Mouse (Mus musculus) MEL (cell line): ENCODE results near the gene Rbpms2. TPM values are rescaled to one million over a fixed set of nuclear protein-coding genes. Genes with fewer than 3 reads are reported as not detected.

Experiments
- DNase-seq: peaks from one replicate; pipeline ENCODE4 v3.0.0; 2011; ENCODE audit warnings: low read depth, low spot score
- H3K27ac ChIP-seq: 2 replicates; pipeline ENCODE4 v1.5.1; 2012; ENCODE audit warnings: low read depth, mild to moderate bottlenecking, control low read depth, low read length, moderate library complexity; ENCODE audit not compliant: control insufficient read depth
- H3K27me3 ChIP-seq, 2 experiments: fragments of 150-350 bp in 1 of 2; sonication (generic) in 1 of 2; 2 replicates each; pipeline ENCODE4 v1.6.1; 2012; ENCODE audit warnings: low read length in 2 of 2, mild to moderate bottlenecking in 2 of 2, improper control_type of control experiment in 1 of 2, moderate library complexity in 1 of 2; ENCODE audit not compliant: insufficient read depth in 2 of 2, control insufficient read depth in 1 of 2
- H3K36me3 ChIP-seq, 2 experiments: 2 replicates each; pipeline ENCODE4 v1.6.1; 2012 to 2014; ENCODE audit warnings: low read length in 2 of 2, improper control_type of control experiment in 1 of 2, inconsistent platforms in 1 of 2, mild to moderate bottlenecking in 1 of 2; ENCODE audit not compliant: insufficient read depth in 2 of 2, control insufficient read depth in 1 of 2
- H3K4me1 ChIP-seq, 2 experiments: fragments of 150-350 bp in 1 of 2; sonication (generic) in 1 of 2; 2 replicates each; pipeline ENCODE4 v1.6.1; 2012; ENCODE audit warnings: low read length in 2 of 2, improper control_type of control experiment in 1 of 2, mild to moderate bottlenecking in 1 of 2; ENCODE audit not compliant: insufficient read depth in 2 of 2, control insufficient read depth in 1 of 2
- H3K4me3 ChIP-seq, 2 experiments: fragments of 150-350 bp in 1 of 2; sonication (generic) in 1 of 2; 2 replicates each; pipeline ENCODE4 v1.5.1; 2012; ENCODE audit warnings: low read depth in 2 of 2, low read length in 2 of 2, mild to moderate bottlenecking in 2 of 2, moderate library complexity in 2 of 2, control low read depth in 1 of 2, improper control_type of control experiment in 1 of 2; ENCODE audit not compliant: control insufficient read depth in 1 of 2, insufficient read depth in 1 of 2
- H3K79me2 ChIP-seq: 2 replicates; pipeline ENCODE4 v1.6.1; 2012; ENCODE audit warnings: mild to moderate bottlenecking, low read length, moderate library complexity; ENCODE audit not compliant: control insufficient read depth, poor library complexity, insufficient read depth
- H3K9ac ChIP-seq: 2 replicates; pipeline ENCODE4 v1.6.1; 2012; ENCODE audit warnings: low read depth, mild to moderate bottlenecking, control low read depth, low read length, moderate library complexity; ENCODE audit not compliant: control insufficient read depth, poor library complexity, severe bottlenecking
- H3K9me3 ChIP-seq: fragments of 150-350 bp; sonication (generic); replicated peaks from 2 replicates; pipeline ENCODE4 v1.6.1; 2012; ENCODE audit warnings: mild to moderate bottlenecking, low read length, improper control_type of control experiment, moderate library complexity; ENCODE audit not compliant: insufficient read depth
- BHLHE40 ChIP-seq: IDR thresholded peaks from 2 replicates; pipeline ENCODE4 v1.6.1; 2012; ENCODE audit warnings: low read depth, mild to moderate bottlenecking, inconsistent platforms, low read length, improper control_type of control experiment, borderline replicate concordance
- CHD1 ChIP-seq: IDR thresholded peaks from 2 replicates; pipeline ENCODE4 v1.6.1; 2012; ENCODE audit warnings: low read depth, mild to moderate bottlenecking, inconsistent platforms, low read length, improper control_type of control experiment
- E2F4 ChIP-seq: IDR thresholded peaks from 2 replicates; pipeline ENCODE4 v1.6.1; 2011; ENCODE audit warnings: low read depth, low read length, improper control_type of control experiment, borderline replicate concordance
- GABPA ChIP-seq: IDR thresholded peaks from 2 replicates; pipeline ENCODE4 v1.6.1; 2012; ENCODE audit warnings: low read depth, mild to moderate bottlenecking, inconsistent platforms, low read length, improper control_type of control experiment, moderate library complexity
- GATA1 ChIP-seq: IDR thresholded peaks from 2 replicates; pipeline ENCODE4 v1.6.1; 2011; ENCODE audit warnings: low read depth, low read length, improper control_type of control experiment
- HCFC1 ChIP-seq: IDR thresholded peaks from 2 replicates; pipeline ENCODE4 v1.6.1; 2012; ENCODE audit warnings: low read depth, mild to moderate bottlenecking, inconsistent platforms, low read length, improper control_type of control experiment, moderate library complexity
- KAT2A ChIP-seq: conservative IDR thresholded peaks from 2 replicates; pipeline ENCODE4 v1.6.1; 2012; ENCODE audit warnings: low read depth, low read length, improper control_type of control experiment, inconsistent platforms
- MAFK ChIP-seq: IDR thresholded peaks from 2 replicates; pipeline ENCODE4 v1.6.1; 2011; ENCODE audit warnings: low read depth, mild to moderate bottlenecking, low read length, improper control_type of control experiment, borderline replicate concordance
- MAZ ChIP-seq: IDR thresholded peaks from 2 replicates; pipeline ENCODE4 v1.6.1; 2012; ENCODE audit warnings: low read depth, mild to moderate bottlenecking, inconsistent platforms, low read length, improper control_type of control experiment
- MEF2A ChIP-seq: IDR thresholded peaks from 2 replicates; pipeline ENCODE4 v1.6.1; 2014; ENCODE audit warnings: low read depth, mild to moderate bottlenecking, inconsistent platforms, low read length, improper control_type of control experiment; ENCODE audit not compliant: poor library complexity, insufficient replicate concordance, severe bottlenecking; ENCODE audit errors: extremely low read depth
- MYB ChIP-seq: IDR thresholded peaks from 2 replicates; pipeline ENCODE4 v1.6.1; 2011; ENCODE audit warnings: mild to moderate bottlenecking, low read depth, low read length, improper control_type of control experiment
- MYC ChIP-seq: IDR thresholded peaks from 2 replicates; pipeline ENCODE4 v1.6.1; 2011; ENCODE audit warnings: low read depth, mild to moderate bottlenecking, low read length, improper control_type of control experiment, moderate library complexity
- NRF1 ChIP-seq: IDR thresholded peaks from 2 replicates; pipeline ENCODE4 v1.6.1; 2014; ENCODE audit warnings: low read depth, mild to moderate bottlenecking, inconsistent platforms, low read length, improper control_type of control experiment, moderate library complexity; ENCODE audit not compliant: poor library complexity, insufficient read depth, severe bottlenecking
- POLR2A ChIP-seq, 2 experiments: IDR thresholded peaks; 2 replicates each; pipeline ENCODE4 v1.6.1; 2011 to 2012; ENCODE audit warnings: low read length in 2 of 2, mild to moderate bottlenecking in 2 of 2, control low read depth in 1 of 2, improper control_type of control experiment in 1 of 2, low read depth in 1 of 2, moderate library complexity in 1 of 2; ENCODE audit not compliant: control insufficient read depth in 1 of 2, insufficient read depth in 1 of 2, poor library complexity in 1 of 2
- POLR2AphosphoS2 ChIP-seq: IDR thresholded peaks from 2 replicates; pipeline ENCODE4 v1.6.1; 2011; ENCODE audit warnings: low read length, improper control_type of control experiment
- POLR2AphosphoS5 ChIP-seq: IDR thresholded peaks from 2 replicates; pipeline ENCODE4 v1.6.1; 2012; ENCODE audit warnings: low read depth, borderline replicate concordance, mild to moderate bottlenecking, inconsistent platforms, low read length, moderate library complexity, mixed read lengths
- RAD21 ChIP-seq: IDR thresholded peaks from 2 replicates; pipeline ENCODE4 v1.6.1; 2011; ENCODE audit warnings: mild to moderate bottlenecking, low read depth, low read length, improper control_type of control experiment
- RCOR1 ChIP-seq: IDR thresholded peaks from 2 replicates; pipeline ENCODE4 v1.6.1; 2012; ENCODE audit warnings: low read depth, mild to moderate bottlenecking, inconsistent platforms, low read length, improper control_type of control experiment
- SIN3A ChIP-seq: IDR thresholded peaks from 2 replicates; pipeline ENCODE4 v1.6.1; 2012; ENCODE audit warnings: low read length, improper control_type of control experiment, inconsistent platforms
- TAL1 ChIP-seq: IDR thresholded peaks from 2 replicates; pipeline ENCODE4 v1.6.1; 2012; ENCODE audit warnings: mild to moderate bottlenecking, inconsistent platforms, low read length, moderate library complexity, mixed read lengths
- TBP ChIP-seq: IDR thresholded peaks from 2 replicates; pipeline ENCODE4 v1.8.0; 2011; ENCODE audit warnings: low read depth, low read length, improper control_type of control experiment
- TCF12 ChIP-seq: IDR thresholded peaks from 2 replicates; pipeline ENCODE4 v1.6.1; 2014; ENCODE audit warnings: low read depth, mild to moderate bottlenecking, inconsistent platforms, low read length, improper control_type of control experiment, moderate library complexity
- USF1 ChIP-seq: IDR thresholded peaks from 2 replicates; pipeline ENCODE4 v1.6.1; 2014; ENCODE audit warnings: low read depth, mild to moderate bottlenecking, inconsistent platforms, low read length, improper control_type of control experiment, moderate library complexity
- ZKSCAN1 ChIP-seq: IDR thresholded peaks from 2 replicates; pipeline ENCODE4 v1.6.1; 2012; ENCODE audit warnings: low read depth, mild to moderate bottlenecking, inconsistent platforms, low read length, improper control_type of control experiment, moderate library complexity
- ZMIZ1 ChIP-seq: IDR thresholded peaks from 2 replicates; pipeline ENCODE4 v1.6.1; 2012; ENCODE audit warnings: low read depth, mild to moderate bottlenecking, inconsistent platforms, low read length, improper control_type of control experiment, moderate library complexity
- polyA plus RNA-seq, 2 experiments: library from polyadenylated mRNA; stranded (reverse) in 1 of 2; unstranded in 1 of 2; fragments of >175 nt in 1 of 2; fragments of >200 nt in 1 of 2; gene quantifications; 2 replicates each; pipeline versions ENCODE4 v1.2.1 to v1.2.4; 2012; ENCODE audit warnings: low replicate concordance in 2 of 2, low read depth in 1 of 2; ENCODE audit not compliant: insufficient read length in 2 of 2, insufficient read depth in 1 of 2, missing spikeins in 1 of 2
- total RNA-seq: library from RNA; depleted of rRNA; stranded (reverse); fragments of 300-350 nt; gene quantifications from 2 replicates; pipeline ENCODE4 v1.2.3, GENCODE M21; 2012

The Rbpms2 gene
- total and polyA plus RNA-seq, 3 experiments, result 0.22 TPM; not detected in 2

DNA sequence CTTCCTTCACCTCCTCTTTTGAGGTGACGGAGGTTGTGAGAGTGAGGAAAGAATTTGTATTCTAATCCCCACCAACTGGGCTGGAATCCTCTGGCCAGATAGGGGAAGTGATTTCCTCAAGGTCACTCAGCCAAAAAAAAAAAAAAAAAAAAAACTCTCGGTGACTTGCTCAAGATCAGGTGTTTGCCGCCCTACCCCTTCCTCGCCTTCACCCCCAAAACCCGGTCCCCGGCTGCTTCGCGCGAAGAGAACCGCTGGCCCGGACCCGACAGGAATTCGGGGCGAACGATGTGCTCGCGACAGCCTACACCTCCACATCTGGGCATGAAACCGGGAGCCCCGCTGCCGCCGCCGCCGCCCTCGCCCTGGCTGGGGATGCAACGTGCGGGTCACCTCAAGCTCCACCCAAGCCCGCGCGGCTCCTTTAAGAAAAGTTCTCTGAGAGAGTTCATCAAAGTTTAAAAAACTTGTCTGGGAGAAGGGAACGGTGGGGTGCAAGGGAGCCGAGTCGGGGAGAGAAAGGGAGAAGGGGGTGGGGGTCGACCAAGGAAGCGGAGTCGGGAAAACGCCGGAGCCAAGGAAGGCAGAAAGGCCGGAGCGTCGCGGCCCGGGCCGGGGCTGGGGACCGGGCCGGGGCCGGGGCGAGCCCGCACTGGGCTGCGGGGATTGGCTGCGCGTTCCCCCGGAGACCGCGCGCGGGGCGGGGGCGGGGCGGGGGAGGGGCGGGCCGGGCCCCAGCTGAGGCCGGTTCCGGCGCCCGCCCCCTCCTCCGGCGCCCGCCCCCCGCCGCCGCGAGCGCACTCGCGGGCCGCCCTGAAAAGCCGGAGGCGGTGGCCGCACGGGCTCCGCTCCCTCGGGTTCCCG lies 551 bp downstream of the Rbpms2 start:
- no peaks in the 10 kb centered on the region for H3K79me2 ChIP-seq
- H3K4me3 ChIP-seq, result no peak overlapping the region
- no peaks in the 10 kb centered on the region for H3K4me1 ChIP-seq
- H3K9ac ChIP-seq, result no peak overlapping the region
- H3K27me3 ChIP-seq, result no peaks in the 10 kb centered on the region; a peak in 2 of 4 replicates
- no peak for TF ChIP-seq ZKSCAN1
- TF ChIP-seq RAD21, result no peak
- TF ChIP-seq USF1, result no peak
- TF ChIP-seq CHD1, result no peak
- no peak for TF ChIP-seq NRF1
- no peak for TF ChIP-seq E2F4
- TF ChIP-seq MAFK, result no peak
- TF ChIP-seq MAZ, result no peak
- TF ChIP-seq POLR2AphosphoS5, result no peak
- no peak for TF ChIP-seq HCFC1
- TF ChIP-seq GATA1, result no peak
- no peak for TF ChIP-seq TCF12
- no peak for TF ChIP-seq POLR2A (IDR thresholded peaks at IDR 0.05; ENCODE audit: control insufficient read depth in 1 of 2, insufficient read depth in 1 of 2, low read depth in 1 of 2, low read length in 2 of 2, poor library complexity in 1 of 2)
- TF ChIP-seq MYC, result no peak
- TF ChIP-seq TBP, result no peak
- TF ChIP-seq POLR2AphosphoS2, result no peak
- TF ChIP-seq MEF2A, result no peak
- H3K27ac ChIP-seq, result no peak overlapping the region
- H3K36me3 ChIP-seq, result no peaks in the 10 kb centered on the region
- no peaks in the 10 kb centered on the region for H3K9me3 ChIP-seq
- no peak for DNase-seq

DNA sequence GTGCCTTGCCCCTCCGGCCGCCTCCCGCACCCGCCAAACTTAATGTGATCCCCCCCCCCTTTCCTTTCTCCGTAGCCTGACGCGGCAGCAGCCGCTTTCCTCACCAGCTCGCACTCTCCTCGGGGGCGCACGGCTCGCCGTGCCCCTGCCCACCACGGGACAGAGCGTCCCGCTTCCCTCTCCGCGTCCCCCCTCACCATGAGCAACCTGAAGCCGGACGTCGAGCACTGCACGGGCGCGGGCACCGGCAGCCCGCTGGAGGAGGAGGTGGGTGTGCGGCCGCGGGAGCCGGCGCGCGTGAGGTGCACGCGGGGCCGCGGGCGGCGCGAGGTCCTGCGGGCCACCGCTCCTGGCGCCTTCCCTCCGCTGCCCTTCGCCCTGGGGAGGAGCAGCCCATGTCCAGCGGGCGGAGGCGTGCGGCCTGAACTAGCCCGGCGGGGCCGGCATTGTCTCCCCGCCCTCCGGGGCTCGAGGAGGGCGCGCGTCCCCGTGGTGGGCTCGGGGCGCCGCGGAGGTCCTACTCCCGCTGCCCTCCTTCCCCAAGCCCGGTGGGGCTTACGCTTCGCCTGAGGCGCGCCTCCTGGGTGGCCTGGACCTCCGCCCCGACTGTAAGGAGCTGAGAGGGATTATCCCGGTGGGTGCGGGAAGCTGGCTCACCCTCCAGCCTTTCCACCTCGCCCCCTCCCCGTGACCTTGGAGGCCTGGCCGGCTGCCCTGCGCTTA lies 1.3 kb downstream of the Rbpms2 start:
- Histone ChIP-seq H3K27ac (no peak overlapping the region), H3K9ac (no peak overlapping the region)
- TF ChIP-seq MYC (no peak), MYB (no peak), ZMIZ1 (no peak), KAT2A (no peak), POLR2A (IDR thresholded peaks at IDR 0.05; ENCODE audit: control insufficient read depth in 1 of 2, insufficient read depth in 1 of 2, low read depth in 1 of 2, low read length in 2 of 2, poor library complexity in 1 of 2) (no peak; a peak in 1 of 4 replicates), RAD21 (no peak), POLR2AphosphoS5 (no peak), CHD1 (no peak), GATA1 (no peak), SIN3A (no peak), TAL1 (no peak), BHLHE40 (no peak), GABPA (no peak), RCOR1 (no peak), POLR2AphosphoS2 (no peak)

More for the DNA sequence above, 1.3 kb downstream of the Rbpms2 start:
- Histone ChIP-seq H3K4me1 (no peaks in the 10 kb centered on the region), H3K36me3 (no peaks in the 10 kb centered on the region), H3K9me3 (no peaks in the 10 kb centered on the region), H3K79me2 (no peaks in the 10 kb centered on the region), H3K27me3 (no peaks in the 10 kb centered on the region; a peak in 2 of 4 replicates), H3K4me3 (no peak overlapping the region)
- no peak for DNase-seq
